ENCODE assay signal across 8 mouse cellular contexts in genomic region chr17:12416250-12416895, GRCm38 (mm10). TPM values are rescaled to one million over a fixed set of nuclear protein-coding genes. Genes with fewer than 3 reads are reported as not detected.
DNase-seq lines count a peak whose midpoint lies in the region; ATAC-seq lines count a peak whose summit lies in the region.

No protein-coding gene starts in this region.

- DNase-seq in MEL-GATA-1-ER (ENCODE audit: extremely low read depth, low read depth) = peak; percentile 27
- DNase-seq in cerebellum, adult 18-20 months = peak; percentile 74 to 81
- DNase-seq in hindbrain, embryonic 14.5 days (ENCODE audit: low spot score) = peak; percentile 90
- peak; percentile 74 to 81 for DNase-seq in layer of hippocampus, postnatal 14 days (ENCODE audit: low spot score in 2 of 2)
- DNase-seq in lung, postnatal 25 days (ENCODE audit: low spot score) = peak; percentile 75
- DNase-seq in retina, postnatal 7 days (ENCODE audit: low read depth, low spot score) = peak; percentile 60
- peak; percentile 49 for DNase-seq in urinary bladder, adult 2 months (ENCODE audit: low spot score)

- ATAC-seq in forebrain, embryonic 16.5 days = peak; percentile 58
- ATAC-seq in hindbrain, embryonic 14.5 days (ENCODE audit: low FRiP score) = peak; percentile 62; the same call in 1 of the 2 replicates

- no peaks in the 10 kb centered on the region for H3K9me3 ChIP-seq in forebrain, embryonic 16.5 days (ENCODE audit: control insufficient read depth, low read length)
- H3K9me3 ChIP-seq in hindbrain, embryonic 14.5 days (ENCODE audit: control insufficient read depth, low read length) = no peaks in the 10 kb centered on the region

- H3K4me3 ChIP-seq in forebrain, embryonic 16.5 days (replicated peaks; ENCODE audit: low read length) = no peak overlapping the region
- no peak overlapping the region for H3K4me3 ChIP-seq in hindbrain, embryonic 14.5 days (replicated peaks; ENCODE audit: low read length)

- H3K27ac ChIP-seq in forebrain, embryonic 16.5 days (ENCODE audit: low read length) = no peak overlapping the region
- H3K27ac ChIP-seq in hindbrain, embryonic 14.5 days = no peak overlapping the region

- no peaks in the 10 kb centered on the region for H3K36me3 ChIP-seq in forebrain, embryonic 16.5 days (ENCODE audit: control insufficient read depth, insufficient read depth)
- H3K36me3 ChIP-seq in hindbrain, embryonic 14.5 days (replicated peaks; ENCODE audit: control insufficient read depth, insufficient read depth) = no peaks in the 10 kb centered on the region

- WGBS in forebrain, embryonic 16.5 days = 42% methylated on average over 6 of the region's 6 CpGs
- WGBS in hindbrain, embryonic 14.5 days = 51% methylated on average over 6 of the region's 6 CpGs

- no peaks in the 10 kb centered on the region for H3K4me1 ChIP-seq in forebrain, embryonic 16.5 days (replicated peaks; ENCODE audit: control insufficient read depth, insufficient read depth, low read length)
- H3K4me1 ChIP-seq in hindbrain, embryonic 14.5 days (replicated peaks; ENCODE audit: control insufficient read depth, insufficient read depth, low read length) = no peaks in the 10 kb centered on the region

- no peak overlapping the region for H3K9ac ChIP-seq in forebrain, embryonic 16.5 days (replicated peaks; ENCODE audit: low read depth, low read length)
- H3K9ac ChIP-seq in hindbrain, embryonic 14.5 days = no peak overlapping the region

- H3K27me3 ChIP-seq in forebrain, embryonic 16.5 days (replicated peaks; ENCODE audit: control insufficient read depth, insufficient read depth, low read length) = no peaks in the 10 kb centered on the region
- H3K27me3 ChIP-seq in hindbrain, embryonic 14.5 days (ENCODE audit: control insufficient read depth, insufficient read depth, low read length) = no peaks in the 10 kb centered on the region

- no peak overlapping the region for H3K4me2 ChIP-seq in forebrain, embryonic 16.5 days (ENCODE audit: low read length)
- H3K4me2 ChIP-seq in hindbrain, embryonic 14.5 days (replicated peaks) = no peak overlapping the region

RNA-seq across cellular contexts. Expression of gene Plg, which starts 38.0 kb away (rescaled TPM):
- polyA plus RNA-seq in forebrain, embryonic 16.5 days (2015; fragmentation: Nextera tagmentation; extraction: Ambion mirVana) = 0.08 TPM in 1 of 2 replicates, not detected in the other
- polyA plus RNA-seq in hindbrain, embryonic 14.5 days (2014; fragmentation: Nextera tagmentation; extraction: Ambion mirVana) = 0.20 TPM in 1 of 2 replicates, not detected in the other
- not detected for total RNA-seq in layer of hippocampus, postnatal 14 days (2021)
- 0.04 TPM in 1 of 2 replicates, not detected in the other for polyA plus RNA-seq in urinary bladder, adult 2 months (2012; rRNA removed)

Comparison
In these comparisons a context has a peak if more than half of its experiments do, and no peak if none do; other contexts are left out.
1. DNase-seq: peak in every context shown above with its lines; median percentile 90 in hindbrain, embryonic 14.5 days; 78 in cerebellum, adult 18-20 months; 78 in layer of hippocampus, postnatal 14 days; 75 in lung, postnatal 25 days; 60 in retina, postnatal 7 days; 49 in urinary bladder, adult 2 months; 27 in MEL-GATA-1-ER.